Mouse (Mus musculus) activated CD4-positive, CD25-positive, alpha-beta regulatory T cell (primary cell): ENCODE data around the gene 1700001C19Rik. TPM values are rescaled to one million over a fixed set of nuclear protein-coding genes. Genes with fewer than 3 reads are reported as not detected.

Experiments
- polyA plus RNA-seq, 2 experiments: library from polyadenylated mRNA; unstranded; fragments of 100-300 nt; shearing (Covaris generic); gene quantifications; one replicate each; pipeline ENCODE4 v1.2.1; 2017

Gene 1700001C19Rik
- polyA plus RNA-seq: under 1 TPM in 1 of 2 experiments, not detected in 1; 0.36 TPM

GRCm38 (mm10) chr17:47436907-47437547, at the start of gene 1700001C19Rik:
Gene 1700001C19Rik (minus strand): TSS chr17:47437376.

GRCm38 (mm10) chr17:47436156-47436906, 845 bp downstream of the 1700001C19Rik start, which contains the start of gene AI661453:
Gene AI661453 (plus strand): TSS chr17:47436615.

GRCm38 (mm10) chr17:47400451-47400850, 36.7 kb downstream of the 1700001C19Rik start, which contains the start of gene Guca1a:
Gene Guca1a (minus strand): TSS chr17:47400584.

GRCm38 (mm10) chr17:47385145-47385544, 52.0 kb downstream of the 1700001C19Rik start, which contains the start of gene Guca1b:
Gene Guca1b (plus strand): TSS chr17:47385393.

GRCm38 (mm10) chr17:47368401-47369086, 68.6 kb downstream of the 1700001C19Rik start, which contains the start of gene Mrps10:
Gene Mrps10 (plus strand): TSS chr17:47368887.

Other genes with a start within 250 kb of the 1700001C19Rik start
- gene Mrps10, start 68.5 kb downstream of the 1700001C19Rik start, polyA plus RNA-seq: 10 to 100 TPM; 34.3 to 54.0 TPM
- 1 to 10 TPM in 1 of 2 experiments, under 1 TPM in 1; 0.85 to 1.1 TPM for gene Guca1b, start 52.0 kb downstream of the 1700001C19Rik start, polyA plus RNA-seq
- not detected for gene Guca1a, start 36.8 kb downstream of the 1700001C19Rik start, polyA plus RNA-seq
- gene AI661453, start 761 bp downstream of the 1700001C19Rik start, polyA plus RNA-seq: not detected
- 10 to 100 TPM; 47.3 to 53.6 TPM for gene Taf8, start 64.9 kb upstream of the 1700001C19Rik start, polyA plus RNA-seq
- 100 to 1,000 TPM; 323 to 337 TPM for gene Ccnd3, start 67.7 kb upstream of the 1700001C19Rik start, polyA plus RNA-seq
- gene Bysl, start 174.1 kb upstream of the 1700001C19Rik start, polyA plus RNA-seq: 10 to 100 TPM; 11.5 to 15.4 TPM
- 10 to 100 TPM; 27.6 to 37.3 TPM for gene Med20, start 174.2 kb upstream of the 1700001C19Rik start, polyA plus RNA-seq
- 1 to 10 TPM; 1.7 to 2.2 TPM for gene Gm20517, start 174.2 kb upstream of the 1700001C19Rik start, polyA plus RNA-seq
- gene Usp49, start 193.3 kb upstream of the 1700001C19Rik start, polyA plus RNA-seq: 1 to 10 TPM; 2.7 to 3.4 TPM